Mouse (Mus musculus) liver, embryonic 12.5 days (tissue): ENCODE results near the gene Dclre1c. TPM values are rescaled to one million over a fixed set of nuclear protein-coding genes. Genes with fewer than 3 reads are reported as not detected.
"Not testable (repeated sequence)": the region's sequence is repeated elsewhere in the genome, so short reads cannot be mapped to it uniquely, and the experiment has no call there.

Experiments
- ATAC-seq: fragments of 200-750 bp; cut with Nextera tagmentation; 2 replicates; pipeline ENCODE4 v1.8.0; 2017; ENCODE audit warnings: moderate number of reproducible peaks, mild to moderate bottlenecking, moderate library complexity
- H3K27ac ChIP-seq: fragments of 300-500 bp; sonication (generic); 2 replicates; pipeline ENCODE4 v1.5.1; 2016; ENCODE audit warnings: mild to moderate bottlenecking
- H3K27me3 ChIP-seq: fragments of 300-500 bp; sonication (generic); replicated peaks from 2 replicates; pipeline ENCODE4 v1.6.1; 2016; ENCODE audit warnings: mild to moderate bottlenecking, moderate library complexity
- H3K36me3 ChIP-seq: fragments of 300-500 bp; sonication (generic); 2 replicates; pipeline ENCODE4 v1.6.1; 2016; ENCODE audit warnings: mild to moderate bottlenecking, moderate library complexity
- H3K4me1 ChIP-seq: fragments of 300-500 bp; sonication (generic); 2 replicates; pipeline ENCODE4 v1.6.1; 2016
- H3K4me2 ChIP-seq: fragments of 300-500 bp; sonication (generic); 2 replicates; pipeline ENCODE4 v1.6.1; 2016; ENCODE audit warnings: mild to moderate bottlenecking, moderate library complexity
- H3K4me3 ChIP-seq: fragments of 300-500 bp; sonication (generic); 2 replicates; pipeline ENCODE4 v1.5.1; 2016; ENCODE audit warnings: mild to moderate bottlenecking, moderate library complexity
- H3K9ac ChIP-seq: fragments of 300-500 bp; sonication (generic); 2 replicates; pipeline ENCODE4 v1.6.1; 2016; ENCODE audit warnings: mild to moderate bottlenecking, moderate library complexity
- H3K9me3 ChIP-seq: fragments of 300-500 bp; sonication (generic); replicated peaks from 2 replicates; pipeline ENCODE4 v1.6.1; 2016; ENCODE audit warnings: mild to moderate bottlenecking, moderate library complexity
- WGBS: fragments of 180-500 bp; shearing (Covaris S2); methylation state at CpG from one replicate; pipeline ENCODE4 v1.1.7; 2016; ENCODE audit not compliant: insufficient replicate concordance; 5-methylcytosine and 5-hydroxymethylcytosine counted together
- polyA plus RNA-seq: library from polyadenylated mRNA; unstranded; fragments of >200 nt; fragmentation: Nextera tagmentation; extraction: Ambion mirVana; gene quantifications from 2 replicates; pipeline ENCODE4 v1.2.1, GENCODE M21; 2016

Gene Dclre1c
- polyA plus RNA-seq = 5.9 and 6.8 TPM in 2 replicates

GRCm38 (mm10) chr2:3423841-3424578 is at the start of gene Dclre1c:
TSS of gene Dclre1c (plus strand) at chr2:3424131.
- Histone ChIP-seq H3K9me3 (no peaks in the 10 kb centered on the region), H3K36me3 (peaks cover 15% of the 10 kb centered on the region), H3K4me3 (peak within 1 kb of the TSS; percentile 86), H3K27me3 (no peaks in the 10 kb centered on the region), H3K4me1 (peaks cover 21% of the 10 kb centered on the region), H3K9ac (peak within 1 kb of the TSS; percentile 85), H3K27ac (peak within 1 kb of the TSS; percentile 69), H3K4me2 (peak within 1 kb of the TSS; percentile 79)
- peak; percentile 99 for ATAC-seq
- 2% methylated on average over 29 of the region's 29 CpGs for WGBS

GRCm38 (mm10) chr2:3387105-3387860 is 36.6 kb upstream of the Dclre1c start:
- no peaks in the 10 kb centered on the region for H3K36me3 ChIP-seq
- H3K4me1 ChIP-seq = no peaks in the 10 kb centered on the region
- no peaks in the 10 kb centered on the region for H3K27me3 ChIP-seq
- H3K4me3 ChIP-seq = no peak overlapping the region
- no peak overlapping the region for H3K4me2 ChIP-seq
- WGBS = 62% methylated on average over 6 of the region's 6 CpGs
- H3K9ac ChIP-seq = no peak overlapping the region
- H3K27ac ChIP-seq = no peak overlapping the region
- ATAC-seq = no peak
- no peaks in the 10 kb centered on the region for H3K9me3 ChIP-seq

GRCm38 (mm10) chr2:3391945-3392344 is 32.0 kb upstream of the Dclre1c start:
- no peaks in the 10 kb centered on the region for H3K27me3 ChIP-seq
- WGBS = 44% methylated on average over 2 of the region's 2 CpGs

GRCm38 (mm10) chr2:3397110-3397509 is 26.8 kb upstream of the Dclre1c start, which contains the start of gene Olah:
TSS of gene Olah (minus strand) at chr2:3397210.
- not testable (repeated sequence) for H3K4me3 ChIP-seq, H3K4me2 ChIP-seq, H3K36me3 ChIP-seq, H3K9ac ChIP-seq, ATAC-seq, H3K27ac ChIP-seq, H3K4me1 ChIP-seq, H3K9me3 ChIP-seq, H3K27me3 ChIP-seq
- WGBS = 51% methylated on average over 10 of the region's 10 CpGs

More at GRCm38 (mm10) chr2:3391945-3392344, 32.0 kb upstream of the Dclre1c start:
- H3K4me3 ChIP-seq = no peak overlapping the region
- no peaks in the 10 kb centered on the region for H3K36me3 ChIP-seq
- no peaks in the 10 kb centered on the region for H3K4me1 ChIP-seq
- no peak for ATAC-seq
- H3K4me2 ChIP-seq = no peak overlapping the region
- H3K9ac ChIP-seq = no peak overlapping the region
- H3K9me3 ChIP-seq = no peaks in the 10 kb centered on the region
- no peak overlapping the region for H3K27ac ChIP-seq

- no peaks in the 10 kb centered on the region for H3K9me3 ChIP-seq
- no peak overlapping the region for H3K9ac ChIP-seq
- H3K27me3 ChIP-seq = no peaks in the 10 kb centered on the region
- H3K4me1 ChIP-seq = no peaks in the 10 kb centered on the region
- WGBS = 65% methylated on average over 4 of the region's 4 CpGs
- H3K36me3 ChIP-seq = no peaks in the 10 kb centered on the region
- no peak overlapping the region for H3K4me3 ChIP-seq
- H3K27ac ChIP-seq = no peak overlapping the region
- no peak for ATAC-seq
- H3K4me2 ChIP-seq = no peak overlapping the region
These were observed 17.9 kb upstream of the Dclre1c start for GRCm38 (mm10) chr2:3405981-3406380.

GRCm38 (mm10) chr2:3407756-3408155 is 16.2 kb upstream of the Dclre1c start:
- H3K4me1 ChIP-seq = no peaks in the 10 kb centered on the region
- no peak for ATAC-seq
- no peak overlapping the region for H3K9ac ChIP-seq
- no peak overlapping the region for H3K4me3 ChIP-seq
- H3K36me3 ChIP-seq = no peaks in the 10 kb centered on the region
- WGBS = 46% methylated on average over 7 of the region's 7 CpGs
- no peaks in the 10 kb centered on the region for H3K27me3 ChIP-seq
- no peak overlapping the region for H3K4me2 ChIP-seq
- H3K27ac ChIP-seq = no peak overlapping the region
- no peaks in the 10 kb centered on the region for H3K9me3 ChIP-seq

GRCm38 (mm10) chr2:3414241-3414640 is 9.7 kb upstream of the Dclre1c start:
- no peak overlapping the region for H3K4me2 ChIP-seq
- no peaks in the 10 kb centered on the region for H3K36me3 ChIP-seq
- no peaks in the 10 kb centered on the region for H3K9me3 ChIP-seq
- no peak for ATAC-seq
- H3K27me3 ChIP-seq = peaks cover 23% of the 10 kb centered on the region
- no peak overlapping the region for H3K27ac ChIP-seq
- H3K4me1 ChIP-seq = peaks cover 10% of the 10 kb centered on the region
- no peak overlapping the region for H3K9ac ChIP-seq
- no peak overlapping the region for H3K4me3 ChIP-seq
- WGBS = 29% methylated on average over 4 of the region's 4 CpGs

GRCm38 (mm10) chr2:3415676-3416075 is 8.3 kb upstream of the Dclre1c start:
- no peak overlapping the region for H3K9ac ChIP-seq
- no peaks in the 10 kb centered on the region for H3K36me3 ChIP-seq
- H3K9me3 ChIP-seq = no peaks in the 10 kb centered on the region
- H3K4me3 ChIP-seq = no peak overlapping the region
- no peak for ATAC-seq
- peaks cover 23% of the 10 kb centered on the region for H3K27me3 ChIP-seq
- WGBS = 59% methylated on average over 1 of the region's 1 CpGs
- H3K27ac ChIP-seq = no peak overlapping the region
- H3K4me1 ChIP-seq = peaks cover 12% of the 10 kb centered on the region
- H3K4me2 ChIP-seq = no peak overlapping the region

GRCm38 (mm10) chr2:3418883-3419431 is 5.0 kb upstream of the Dclre1c start:
- Histone ChIP-seq H3K4me2 (peak overlapping the region; percentile 84), H3K27ac (no peak overlapping the region), H3K4me1 (peaks cover 18% of the 10 kb centered on the region), H3K4me3 (peak overlapping the region; percentile 60), H3K27me3 (peaks cover 23% of the 10 kb centered on the region), H3K9me3 (no peaks in the 10 kb centered on the region), H3K9ac (peak overlapping the region; percentile 32; the same call in 1 of the 2 replicates), H3K36me3 (no peaks in the 10 kb centered on the region)
- WGBS = 2% methylated on average over 38 of the region's 38 CpGs
- ATAC-seq = peak; percentile 86

GRCm38 (mm10) chr2:3420157-3420556 is 3.8 kb upstream of the Dclre1c start:
- H3K27ac ChIP-seq = no peak overlapping the region
- H3K36me3 ChIP-seq = no peaks in the 10 kb centered on the region
- no peak overlapping the region for H3K4me3 ChIP-seq
- no peak for ATAC-seq
- peaks cover 25% of the 10 kb centered on the region for H3K4me1 ChIP-seq
- peaks cover 23% of the 10 kb centered on the region for H3K27me3 ChIP-seq
- no peaks in the 10 kb centered on the region for H3K9me3 ChIP-seq
- WGBS = 80% methylated on average over 4 of the region's 4 CpGs
- H3K9ac ChIP-seq = no peak overlapping the region
- H3K4me2 ChIP-seq = no peak overlapping the region

- Histone ChIP-seq H3K27ac (no peak within 1 kb of the TSS), H3K27me3 (peaks cover 12% of the 10 kb centered on the region), H3K4me3 (peak within 1 kb of the TSS; percentile 86), H3K4me2 (peak within 1 kb of the TSS; percentile 79), H3K36me3 (peaks cover 9% of the 10 kb centered on the region; the same call in 1 of the 2 replicates), H3K9ac (peak within 1 kb of the TSS; percentile 50), H3K9me3 (no peaks in the 10 kb centered on the region), H3K4me1 (peaks cover 29% of the 10 kb centered on the region)
- 56% methylated on average over 3 of the region's 3 CpGs for WGBS
- no peak for ATAC-seq
These were observed 1.4 kb upstream of the Dclre1c start, which contains the start of gene Meig1 for GRCm38 (mm10) chr2:3422548-3422947. TSS of gene Meig1 (minus strand) at chr2:3422648.

GRCm38 (mm10) chr2:3424579-3424910 is 614 bp downstream of the Dclre1c start:
- WGBS = 3% methylated on average over 9 of the region's 10 CpGs
- Histone ChIP-seq H3K27ac (no peak overlapping the region), H3K27me3 (no peaks in the 10 kb centered on the region), H3K4me3 (peak overlapping the region; percentile 86), H3K9me3 (no peaks in the 10 kb centered on the region), H3K9ac (peak overlapping the region; percentile 85), H3K4me2 (peak overlapping the region; percentile 79), H3K36me3 (peaks cover 19% of the 10 kb centered on the region), H3K4me1 (peaks cover 18% of the 10 kb centered on the region)
- no peak for ATAC-seq
